Mouse (Mus musculus): ENCODE data around the gene Sec11a.

- TF ChIP-seq POLR2A (IDR thresholded peaks at IDR 0.05; ENCODE audit: low read depth, low read length), result no peak
- no peak for TF ChIP-seq CTCF (conservative IDR thresholded peaks at IDR 0.05; ENCODE audit: insufficient read depth, insufficient read length, low read depth, low read length)
Observed at GRCm38 (mm10) chr7:80919647-80920008, 28.0 kb downstream of the Sec11a start.
